Mouse (Mus musculus): ENCODE data around the gene Ifit1.

GRCm38 (mm10) chr19:34662740-34663139, 22.1 kb downstream of the Ifit1 start:
- TF ChIP-seq POLR2A (IDR thresholded peaks at IDR 0.05; ENCODE audit: borderline replicate concordance, extremely low read depth, insufficient read depth, insufficient read length, poor library complexity, severe bottlenecking) (no peak), CTCF (IDR thresholded peaks at IDR 0.05; ENCODE audit: borderline replicate concordance, extremely low read depth, insufficient read depth, insufficient read length) (no peak)

Data from brain, embryonic 14.5 days (tissue).